Comparison of ENCODE assay signal across 8 mouse cellular contexts in genomic region chr12:31265005-31265721, GRCm38 (mm10). TPM values are rescaled to one million over a fixed set of nuclear protein-coding genes. Genes with fewer than 3 reads are reported as not detected.
A peak's percentile ranks its signal among the peaks of the same experiment; 100 is the strongest.
DNase-seq lines count a peak whose midpoint lies in the region; ATAC-seq and TF ChIP-seq lines count a peak whose summit lies in the region.

Gene Lamb1, plus strand, starts transcription at chr12:31265234.

- TF ChIP-seq CTCF in stomach, postnatal 0 days (IDR thresholded peaks at IDR 0.05; ENCODE audit: low read depth) = no peak

- peak within 1 kb of the TSS; percentile 84 for H3K4me3 ChIP-seq in intestine, embryonic 14.5 days (ENCODE audit: low read depth, low read length)
- peak within 1 kb of the TSS; percentile 41 for H3K4me3 ChIP-seq in midbrain, embryonic 12.5 days
- H3K4me3 ChIP-seq in stomach, postnatal 0 days (ENCODE audit: low read depth, low read length) = peak within 1 kb of the TSS; percentile 76

- TF ChIP-seq EP300 in stomach, postnatal 0 days (optimal IDR thresholded peaks at IDR 0.05) = no peak

- H3K4me2 ChIP-seq in intestine, embryonic 14.5 days (ENCODE audit: low read length) = peak within 1 kb of the TSS; percentile 59
- H3K4me2 ChIP-seq in midbrain, embryonic 12.5 days (replicated peaks) = peak within 1 kb of the TSS; percentile 62
- peak within 1 kb of the TSS; percentile 90 for H3K4me2 ChIP-seq in stomach, postnatal 0 days (replicated peaks; ENCODE audit: low read depth)

- H3K9me3 ChIP-seq in intestine, embryonic 14.5 days (ENCODE audit: control insufficient read depth, low read length) = no peaks in the 10 kb centered on the region
- H3K9me3 ChIP-seq in midbrain, embryonic 12.5 days = no peaks in the 10 kb centered on the region
- no peaks in the 10 kb centered on the region for H3K9me3 ChIP-seq in stomach, postnatal 0 days (ENCODE audit: control insufficient read depth, low read length)

- peak within 1 kb of the TSS; percentile 72 for H3K9ac ChIP-seq in intestine, embryonic 14.5 days (ENCODE audit: low read length)
- H3K9ac ChIP-seq in midbrain, embryonic 12.5 days (replicated peaks) = no peak within 1 kb of the TSS
- H3K9ac ChIP-seq in stomach, postnatal 0 days (ENCODE audit: low read length) = peak within 1 kb of the TSS; percentile 71

- DNase-seq in NIH3T3 (ENCODE audit: low read depth) = peak; percentile 72
- DNase-seq in brain, adult 2 months (ENCODE audit: low read depth, low spot score) = peak; percentile 47
- peak; percentile 66 for DNase-seq in gastrocnemius, postnatal 25 days
- peak; percentile 87 for DNase-seq in intestine, embryonic 14.5 days (ENCODE audit: low spot score)
- DNase-seq in left cerebral cortex, postnatal 4 days = peak; percentile 59
- peak; percentile 73 for DNase-seq in stomach, postnatal 0 days (ENCODE audit: low spot score)

- no peaks in the 10 kb centered on the region for H3K27me3 ChIP-seq in intestine, embryonic 14.5 days (replicated peaks; ENCODE audit: control insufficient read depth, insufficient read depth, low read length)
- peaks cover 59% of the 10 kb centered on the region for H3K27me3 ChIP-seq in midbrain, embryonic 12.5 days
- no peaks in the 10 kb centered on the region for H3K27me3 ChIP-seq in stomach, postnatal 0 days (ENCODE audit: control insufficient read depth, insufficient read depth, low read length)

- peak; percentile 81 for ATAC-seq in intestine, embryonic 14.5 days (replicated peaks; ENCODE audit: low FRiP score, low TSS enrichment, low read depth)
- ATAC-seq in midbrain, embryonic 12.5 days (ENCODE audit: low FRiP score, low read depth) = no peak
- peak; percentile 39; the same call in 1 of the 2 replicates for ATAC-seq in stomach, postnatal 0 days (ENCODE audit: low FRiP score, low TSS enrichment)
- no peak for ATAC-seq in CD4-positive, CD25-positive, alpha-beta regulatory T cell, adult 4 months

- peaks cover 48% of the 10 kb centered on the region for H3K4me1 ChIP-seq in intestine, embryonic 14.5 days (replicated peaks; ENCODE audit: control insufficient read depth, insufficient read depth, low read length)
- H3K4me1 ChIP-seq in midbrain, embryonic 12.5 days = peaks cover 21% of the 10 kb centered on the region
- no peaks in the 10 kb centered on the region for H3K4me1 ChIP-seq in stomach, postnatal 0 days (replicated peaks; ENCODE audit: control insufficient read depth, insufficient read depth)

- under 1% methylated on average over 37 of the region's 39 CpGs for WGBS in intestine, embryonic 14.5 days
- WGBS in midbrain, embryonic 12.5 days = under 1% methylated on average over 39 of the region's 39 CpGs
- 2% methylated on average over 38 of the region's 39 CpGs for WGBS in stomach, postnatal 0 days

- H3K36me3 ChIP-seq in intestine, embryonic 14.5 days (ENCODE audit: control insufficient read depth, insufficient read depth, low read length) = peaks cover 27% of the 10 kb centered on the region
- H3K36me3 ChIP-seq in midbrain, embryonic 12.5 days = no peaks in the 10 kb centered on the region
- no peaks in the 10 kb centered on the region for H3K36me3 ChIP-seq in stomach, postnatal 0 days (ENCODE audit: control insufficient read depth, insufficient read depth, low read length)

- H3K27ac ChIP-seq in intestine, embryonic 14.5 days (ENCODE audit: low read depth) = peak within 1 kb of the TSS; percentile 89
- no peak within 1 kb of the TSS for H3K27ac ChIP-seq in midbrain, embryonic 12.5 days (replicated peaks)
- H3K27ac ChIP-seq in stomach, postnatal 0 days (replicated peaks) = peak within 1 kb of the TSS; percentile 79

- intact Hi-C loops in left cerebral cortex, postnatal 4 days (cut with DNase I) = loop anchor here (5.0 to 10.0 kb wide), 2 partner anchors 98 to 140 kb away; no protein-coding TSS in a partner anchor

RNA-seq across cellular contexts. Expression of gene Lamb1, which starts in this region (rescaled TPM):
- 10 to 100 TPM; 31.7 to 32.2 TPM for total RNA-seq in gastrocnemius, postnatal 25 days (2021)
- polyA plus RNA-seq in intestine, embryonic 14.5 days (2014; fragmentation: Nextera tagmentation; extraction: Ambion mirVana) = 96.3 and 102 TPM in 2 replicates
- 10 to 100 TPM; 50.9 to 55.7 TPM for total RNA-seq in left cerebral cortex, postnatal 4 days (2021)
- polyA plus RNA-seq in midbrain, embryonic 12.5 days (2016; fragmentation: Nextera tagmentation; extraction: Ambion mirVana) = 25.9 and 29.4 TPM in 2 replicates
- 30.6 and 31.7 TPM in 2 replicates for polyA plus RNA-seq in stomach, postnatal 0 days (2015; fragmentation: Nextera tagmentation; extraction: Ambion mirVana)
- polyA plus RNA-seq in CD4-positive, CD25-positive, alpha-beta regulatory T cell, adult 4 months (2017; shearing (Covaris generic)) = not detected

Comparison
In these comparisons a context has a peak if more than half of its experiments do, and no peak if none do; other contexts are left out.
1. RNA of gene Lamb1 (polyA plus RNA-seq): 96.3 to 102 TPM in intestine, embryonic 14.5 days, 30.6 to 31.7 TPM in stomach, postnatal 0 days and 25.9 to 29.4 TPM in midbrain, embryonic 12.5 days; not detected in CD4-positive, CD25-positive, alpha-beta regulatory T cell, adult 4 months; every median in the first group is over 10 times any median in the second.
2. ATAC-seq: peak in intestine, embryonic 14.5 days (single experiment) and stomach, postnatal 0 days (single experiment); none in midbrain, embryonic 12.5 days (single experiment) and CD4-positive, CD25-positive, alpha-beta regulatory T cell, adult 4 months (single experiment).
3. Peak in every context shown above with its lines, with median percentiles within 50 percentile points of each other: DNase-seq, H3K4me2 ChIP-seq and H3K4me3 ChIP-seq.